In the genomic region with DNA sequence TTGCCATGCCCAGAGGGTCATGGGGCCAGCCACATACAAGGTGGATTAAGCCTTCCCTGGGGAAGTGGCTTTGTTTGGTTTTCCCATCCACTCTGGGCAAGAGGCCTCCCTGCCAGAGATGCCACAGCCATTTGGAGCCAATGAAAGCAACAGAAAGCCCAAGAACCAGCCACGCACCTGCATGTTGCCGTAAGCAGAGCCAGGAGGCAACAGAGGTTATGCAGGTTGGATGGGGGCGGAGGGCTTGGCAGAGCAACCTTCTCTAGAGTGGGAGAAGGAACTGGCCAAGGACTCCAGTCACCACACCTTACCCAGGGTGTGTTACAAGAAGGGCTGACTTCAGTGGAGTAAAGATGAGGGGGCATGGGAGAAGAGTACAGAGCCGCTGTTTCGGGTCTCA, we compare ENCODE assay signal across 15 mouse cellular contexts.
DNase-seq lines count a peak whose midpoint lies in the region.
"Had no signal": no experiment of that assay in that cellular context is flagged by ENCODE, and none has a peak within 500 bp of the region (broad histone marks: within the 10 kb centered on the region; RNA-seq: fewer than 3 reads in every experiment).

No protein-coding gene starts in this region.

- peak; percentile 73 to 78 for DNase-seq in lung, adult 18-20 months
- no peak for DNase-seq in lung, postnatal 4 days
- DNase-seq in lung, postnatal 25 days (ENCODE audit: low spot score), result peak; percentile 52
- no peak for DNase-seq in lung, postnatal 14 days
- DNase-seq in fat pad, adult 2 months (ENCODE audit: extremely low read depth, low read depth, low spot score), result peak; percentile 85
- no peak for DNase-seq in layer of hippocampus, adult 9-11 months
- DNase-seq: adrenal gland, adult 2 months; adrenal gland, postnatal 10 days; adrenal gland, postnatal 25 days; cerebellum, adult 11 months; cerebellum, adult 18-20 months; cerebellum, adult 8-10 months; cerebellum, postnatal 14 days; cerebellum, postnatal 36 days; embryo, embryonic 11 days had no signal

Comparison
In these comparisons a context has a peak if more than half of its experiments do, and no peak if none do; other contexts are left out.
1. DNase-seq: peak in lung, adult 18-20 months (2 of 2), lung, postnatal 25 days (single experiment) and fat pad, adult 2 months (single experiment); none in lung, postnatal 4 days (0 of 2), lung, postnatal 14 days (single experiment) and layer of hippocampus, adult 9-11 months (single experiment).